Mouse (Mus musculus): ENCODE measurements around the gene Kpna1.
A peak's percentile ranks its signal among the peaks of the same experiment; 100 is the strongest.

Kpna1 gene

GRCm38 (mm10) chr16:36069819-36070575 is 91.4 kb downstream of the Kpna1 start:
- no peak for DNase-seq (ENCODE audit: low read depth, low spot score)

GRCm38 (mm10) chr16:36071071-36071449 is 92.5 kb downstream of the Kpna1 start:
- no peak for DNase-seq (ENCODE audit: low read depth, low spot score)

- DNase-seq (ENCODE audit: low read depth, low spot score) = peak; percentile 85
Measured at GRCm38 (mm10) chr16:36071450-36072379, 93.2 kb downstream of the Kpna1 start, which contains the start of the genes Fam162a and Ccdc58. Gene Fam162a, minus strand, starts transcription at chr16:36071594. Gene Ccdc58, plus strand, starts transcription at chr16:36071685.

- no peak for DNase-seq (ENCODE audit: low read depth, low spot score)
Measured at GRCm38 (mm10) chr16:36072410-36073011, 94.0 kb downstream of the Kpna1 start.

GRCm38 (mm10) chr16:36074772-36075171 is 96.2 kb downstream of the Kpna1 start:
- DNase-seq (ENCODE audit: low read depth, low spot score) = no peak

- no peak for DNase-seq (ENCODE audit: low read depth, low spot score)
Measured at GRCm38 (mm10) chr16:36079916-36080315, 101.4 kb downstream of the Kpna1 start.

Measured in retina, adult 2 months (tissue).